ENCODE assay signal across 20 mouse cellular contexts in genomic region chr6:69681172-69681571, GRCm38 (mm10).
"Had no signal": no experiment of that assay in that cellular context is flagged by ENCODE, and none has a peak within 500 bp of the region (broad histone marks: within the 10 kb centered on the region; RNA-seq: fewer than 3 reads in every experiment).

No protein-coding gene starts in this region.

- H3K4me3 ChIP-seq: intestine, embryonic 15.5 days; layer of hippocampus, adult 2 months; limb, embryonic 10.5 days; limb, embryonic 13.5 days; liver, embryonic 13.5 days had no signal

- DNase-seq: kidney, adult 11 months; kidney, adult 9 months; kidney, postnatal 25 days; layer of hippocampus, adult 9-11 months; liver; liver, embryonic 13.5 days; lung, adult 2 months; lung, postnatal 14 days; lung, postnatal 4 days; midbrain, embryonic 14.5 days; retina, postnatal 1 day; right cerebral cortex, postnatal 25 days; thymus, adult 2 months; thymus, postnatal 14 days; thymus, postnatal 4 days had no signal

- H3K4me1 ChIP-seq: intestine, embryonic 15.5 days; limb, embryonic 10.5 days; limb, embryonic 13.5 days; liver, embryonic 13.5 days had no signal

- H3K27ac ChIP-seq: intestine, embryonic 15.5 days; layer of hippocampus, adult 2 months; limb, embryonic 10.5 days; limb, embryonic 13.5 days; liver, embryonic 13.5 days; stomach, postnatal 0 days had no signal
